Mouse (Mus musculus) heart, adult 2 months (tissue): Measurements from ENCODE around the gene Ubald1.

ENCODE experiments used
- CTCF ChIP-seq: fragments of 200-600 bp; IDR thresholded peaks from 2 replicates; pipeline ENCODE4 v1.8.1; 2022; ENCODE audit warnings: antibody characterized with exemption, mild to moderate bottlenecking, moderate library complexity
- EP300 ChIP-seq: fragments of 200-500 bp; IDR thresholded peaks from 2 replicates; pipeline ENCODE4 v1.6.1; 2011; ENCODE audit warnings: low read depth, low read length, control low read depth; ENCODE audit not compliant: insufficient read depth
- POLR2A ChIP-seq: fragments of 200-500 bp; IDR thresholded peaks from 2 replicates; pipeline ENCODE4 v1.6.1; 2011; ENCODE audit warnings: mild to moderate bottlenecking, low read depth, low read length, control low read depth; ENCODE audit not compliant: insufficient read depth

- TF ChIP-seq CTCF = no peak
- no peak for TF ChIP-seq POLR2A
- 0 out of 2 replicates have a peak, but pooled peaks have one; percentile 48 for TF ChIP-seq EP300
Measured at GRCm38 (mm10) chr16:4915931-4916330, 35.8 kb upstream of the Ubald1 start.
